Mouse (Mus musculus): ENCODE data around the gene Ift57. TPM values are rescaled to one million over a fixed set of nuclear protein-coding genes. Genes with fewer than 3 reads are reported as not detected.

Ift57 gene
- 27.2 and 30.4 TPM in 2 replicates for total RNA-seq (2021)
- long read RNA-seq, experiment 1, transcript Ift57-201 (11 exons, 2,601 nt), result major isoform, 34 of 41 reads
- long read RNA-seq, experiment 1, partial matches to known transcripts, result 7 of 41 reads
- long read RNA-seq, experiment 1, other reads (novel, unspliced or antisense), result 0 of 41 reads
- long read RNA-seq, experiment 2, transcript Ift57-201 (11 exons, 2,601 nt), result major isoform, 28 of 31 reads
- long read RNA-seq, experiment 2, partial matches to known transcripts, result 1 of 31 reads
- long read RNA-seq, experiment 2, other reads (novel, unspliced or antisense), result 2 of 31 reads

DNA sequence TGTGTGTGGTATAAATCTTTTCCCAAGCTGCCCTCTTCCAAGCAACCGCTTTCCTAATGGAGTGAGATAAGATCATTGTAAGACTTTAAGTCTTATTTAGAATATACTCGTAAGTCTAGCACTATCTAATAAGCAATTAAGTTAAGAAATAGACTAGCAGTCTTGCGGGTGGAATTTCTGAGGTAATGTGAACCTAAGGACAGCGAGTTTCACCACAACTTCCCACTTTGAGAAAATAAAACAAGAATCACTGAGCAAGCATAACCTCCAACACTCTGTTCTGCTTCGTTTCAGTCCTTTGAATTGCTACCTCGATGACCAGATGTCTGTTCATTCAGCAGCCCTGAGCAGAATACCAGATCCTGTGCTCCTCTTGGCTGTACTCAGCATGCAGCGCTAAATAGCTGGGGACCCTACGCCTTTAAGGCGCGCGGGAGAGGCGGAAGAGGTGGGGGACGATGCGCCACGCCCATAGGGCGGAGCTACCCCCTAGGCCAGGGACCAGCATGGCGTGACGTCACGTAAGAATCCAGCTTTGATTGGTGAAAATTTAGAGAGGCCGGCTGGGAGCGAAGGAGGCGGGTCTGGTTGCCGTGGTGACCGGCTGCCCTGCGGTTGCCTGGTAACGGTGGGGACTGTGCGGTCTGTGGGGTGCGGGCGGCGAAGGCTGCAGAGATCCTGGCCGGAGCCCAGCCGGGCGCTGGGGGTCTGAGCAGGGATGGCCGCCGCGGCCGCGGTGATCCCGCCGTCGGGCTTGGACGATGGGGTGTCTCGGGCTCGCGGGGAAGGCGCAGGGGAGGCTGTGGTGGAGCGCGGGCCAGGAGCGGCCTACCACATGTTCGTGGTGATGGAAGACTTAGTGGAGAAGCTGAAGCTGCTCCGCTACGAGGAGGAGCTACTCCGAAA is at the start of gene Ift57:
Ift57 (plus strand) TSS at position 614 of the 906 bp plus-strand sequence.
- peak; percentile 99 for DNase-seq

DNA sequence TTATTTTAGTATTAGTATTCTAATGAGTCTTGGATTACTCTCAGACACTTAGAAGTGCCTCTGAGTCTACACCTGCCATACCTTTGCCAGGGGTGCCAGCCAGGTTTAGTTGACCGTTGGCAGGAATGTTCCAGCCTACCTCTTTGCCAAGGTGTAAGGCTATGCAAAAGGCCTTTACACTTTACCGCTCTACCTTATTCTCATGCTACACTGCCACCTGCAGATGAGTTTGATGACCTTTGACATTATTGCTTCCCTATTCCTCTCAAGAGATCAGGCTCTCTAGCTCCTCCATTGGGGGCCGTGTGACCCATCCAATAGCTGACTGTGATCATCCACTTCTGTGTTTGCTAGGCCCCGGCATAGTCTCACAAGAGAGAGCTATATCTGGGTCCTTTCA is 41.9 kb upstream of the Ift57 start:
- DNase-seq, result no peak

- DNase-seq, result no peak
Measured at GRCm38 (mm10) chr16:49658029-49658428, 41.0 kb upstream of the Ift57 start.

- no peak for DNase-seq
Measured at GRCm38 (mm10) chr16:49659131-49659530, 39.9 kb upstream of the Ift57 start.

DNA sequence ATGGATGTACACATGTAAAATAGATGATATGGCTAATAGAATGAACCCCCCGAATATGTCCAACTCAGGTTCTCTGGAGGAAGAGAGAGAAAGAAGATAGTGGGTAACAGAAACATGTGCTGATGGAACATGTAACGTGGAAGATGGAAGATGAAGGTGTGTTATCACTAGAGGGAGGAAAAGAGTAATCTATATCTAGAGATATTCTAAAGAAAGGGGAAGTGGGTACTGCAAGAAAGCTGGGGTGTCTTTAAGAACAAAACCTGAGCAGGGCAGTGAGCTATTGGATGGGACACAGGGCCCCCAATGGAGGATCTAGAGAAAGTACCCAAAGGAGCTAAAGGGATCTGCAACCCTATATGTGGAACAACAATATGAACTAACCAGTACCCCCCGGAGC is 38.9 kb upstream of the Ift57 start:
- no peak for DNase-seq

DNA sequence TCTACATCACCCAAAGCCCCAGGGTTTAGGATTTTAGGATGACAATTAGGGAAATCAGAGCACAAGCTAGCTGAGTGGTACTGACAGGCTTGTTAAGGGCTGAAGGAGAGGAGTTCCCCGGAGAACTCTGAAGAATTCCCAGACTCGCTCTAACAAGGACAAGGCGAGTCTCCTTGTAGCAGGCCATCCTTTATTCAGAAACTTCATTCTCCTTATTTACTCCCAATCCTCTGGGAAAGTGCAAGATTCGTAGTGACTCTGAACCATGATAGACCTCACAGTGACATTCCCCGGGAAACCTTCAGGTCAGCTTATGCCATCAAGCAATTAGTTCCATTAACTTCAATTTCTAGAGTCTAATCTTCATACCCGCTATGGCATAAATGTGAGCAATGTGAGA is 36.8 kb upstream of the Ift57 start:
- DNase-seq, result no peak

DNA sequence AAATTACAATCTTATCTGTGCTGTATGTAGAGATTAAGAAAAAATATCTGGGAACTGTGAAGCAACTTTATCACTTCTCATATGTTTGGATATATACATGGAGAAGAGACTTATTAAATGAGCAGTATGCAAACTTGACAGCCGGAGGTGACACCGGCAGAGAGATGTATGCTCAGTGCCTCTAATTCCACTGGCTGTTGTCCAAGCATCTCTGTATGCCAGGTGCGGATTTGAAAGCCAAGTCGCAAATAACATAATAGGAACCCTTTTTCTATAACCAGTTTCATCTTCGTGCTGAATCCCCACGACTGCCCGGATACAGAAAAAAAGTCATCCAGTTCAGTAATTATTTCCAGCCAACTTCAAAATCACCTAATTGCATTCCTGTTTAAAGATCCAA is 34.4 kb upstream of the Ift57 start:
- DNase-seq, result no peak

DNA sequence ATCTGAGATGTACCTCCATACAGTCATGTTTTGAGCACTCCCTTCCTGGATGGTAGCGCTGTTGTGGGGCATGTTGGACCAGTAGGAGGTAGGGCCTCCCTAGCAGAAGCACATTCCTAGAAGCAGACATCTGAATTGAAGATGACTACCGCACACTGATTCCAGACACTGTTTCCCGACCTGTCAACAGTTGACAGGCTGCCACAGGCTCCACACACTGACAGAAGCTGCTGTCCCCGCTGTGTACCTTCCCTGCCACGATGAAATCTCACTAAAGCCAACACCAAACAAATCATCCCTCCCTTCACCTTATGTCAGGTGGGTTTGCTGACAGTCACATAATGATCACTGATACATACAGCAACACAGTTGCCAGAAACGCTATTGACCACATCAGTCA is 19.4 kb upstream of the Ift57 start:
- no peak for DNase-seq

DNA sequence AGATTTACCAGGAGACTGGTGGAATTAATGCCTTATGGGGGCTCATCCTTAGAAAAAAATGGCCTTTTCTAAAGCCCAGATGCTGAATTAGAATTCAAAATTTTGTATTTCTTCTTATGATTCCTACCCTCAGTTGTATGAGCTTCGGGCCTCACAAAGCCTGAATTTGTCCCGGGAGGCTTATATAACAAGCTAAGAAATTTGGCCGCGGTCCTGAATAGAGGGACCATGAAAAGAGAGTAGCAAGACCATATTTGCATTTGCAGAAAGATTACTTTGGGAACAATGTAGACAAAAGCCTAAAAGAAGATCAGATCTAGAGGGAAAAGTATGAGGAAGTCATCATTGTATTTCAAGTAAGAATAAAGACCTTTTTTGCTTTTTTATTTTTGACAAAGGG is 14.1 kb upstream of the Ift57 start:
- no peak for DNase-seq

DNA sequence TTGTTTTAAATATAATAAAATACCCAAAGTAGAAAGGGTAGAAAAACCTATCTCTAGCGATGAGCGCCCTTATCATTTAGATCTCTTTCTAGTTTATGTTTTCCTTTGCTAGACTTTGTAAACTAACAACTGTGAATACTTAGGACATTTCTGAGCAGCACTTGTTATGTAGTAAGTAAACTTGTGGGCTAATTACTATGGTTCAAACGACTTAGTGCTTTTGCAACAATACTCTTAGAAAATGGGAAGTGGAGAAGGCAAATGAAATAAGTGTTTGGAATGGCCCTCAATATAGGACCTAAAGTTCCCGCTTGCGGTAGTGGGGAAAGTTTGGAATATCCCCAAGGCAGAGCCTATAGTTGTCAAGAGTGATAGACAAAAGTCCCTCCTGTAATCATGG is 788 bp downstream of the Ift57 start:
- no peak for DNase-seq

DNA sequence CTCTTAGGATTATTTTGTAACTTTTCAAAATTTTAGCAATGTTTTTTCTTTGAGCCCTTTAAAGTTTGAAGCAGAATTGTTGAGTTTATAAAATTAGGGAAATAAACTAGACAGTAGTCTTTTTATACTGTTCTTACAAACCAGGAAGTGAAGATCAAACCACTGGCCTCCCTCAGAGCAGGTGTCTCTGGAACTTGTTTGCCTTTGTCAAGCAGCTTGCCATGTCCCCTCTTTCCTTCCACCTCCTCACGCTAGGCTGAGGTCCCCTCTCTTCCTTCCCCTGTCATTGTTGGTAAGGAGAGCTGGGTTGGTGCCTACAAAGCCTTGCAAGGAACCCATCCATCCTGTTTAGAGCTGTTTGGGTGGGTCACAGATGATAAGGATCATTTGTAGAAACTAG is 9.0 kb downstream of the Ift57 start:
- DNase-seq, result no peak

GRCm38 (mm10) chr16:49710188-49710587 is 11.2 kb downstream of the Ift57 start:
- no peak for DNase-seq

- DNase-seq, result no peak
Measured at GRCm38 (mm10) chr16:49713302-49713701, 14.3 kb downstream of the Ift57 start.

GRCm38 (mm10) chr16:49720671-49721070 is 21.6 kb downstream of the Ift57 start:
- no peak for DNase-seq

DNA sequence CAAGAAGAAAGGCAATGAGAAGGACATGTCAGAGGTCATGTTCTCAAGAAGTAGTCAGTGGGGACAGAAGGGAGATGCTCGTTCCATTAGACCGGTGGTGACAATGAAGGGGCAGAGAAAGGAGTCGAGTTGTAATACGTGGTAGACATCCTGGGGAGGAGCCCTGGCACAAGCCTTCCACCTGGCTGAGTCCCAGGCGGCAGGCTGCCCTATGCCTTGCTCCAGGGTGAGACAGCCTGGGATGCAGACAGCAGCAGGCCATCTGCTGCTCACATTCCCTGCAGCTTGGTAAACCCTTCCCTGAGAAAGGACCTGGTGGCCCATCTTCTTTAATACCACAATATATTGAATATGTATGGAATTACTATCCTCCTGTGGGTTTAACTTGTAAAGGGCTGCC is 22.6 kb downstream of the Ift57 start:
- no peak for DNase-seq

GRCm38 (mm10) chr16:49723222-49723621 is 24.2 kb downstream of the Ift57 start:
- no peak for DNase-seq

GRCm38 (mm10) chr16:49724232-49724631 is 25.2 kb downstream of the Ift57 start:
- peak; percentile 19 for DNase-seq

GRCm38 (mm10) chr16:49724931-49725330 is 25.9 kb downstream of the Ift57 start:
- no peak for DNase-seq

DNA sequence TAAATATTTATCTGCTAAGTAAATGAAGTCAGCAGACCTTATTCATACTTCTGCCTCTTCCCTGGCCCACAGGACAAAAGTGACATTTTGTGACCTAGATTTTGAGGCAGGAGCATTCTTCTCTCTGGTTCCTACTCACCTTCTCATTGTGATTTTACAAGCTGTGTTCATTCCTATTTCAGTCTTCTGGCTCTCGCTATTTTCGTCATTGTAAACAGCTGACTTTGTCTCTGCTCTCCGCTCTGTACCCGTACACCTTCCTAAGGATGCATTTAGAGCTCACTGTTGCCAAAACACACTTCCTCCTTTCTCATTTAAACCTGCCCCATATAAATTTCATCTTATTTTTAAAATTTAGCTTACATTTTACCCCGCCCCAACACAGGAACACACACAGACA is 26.4 kb downstream of the Ift57 start:
- no peak for DNase-seq

DNA sequence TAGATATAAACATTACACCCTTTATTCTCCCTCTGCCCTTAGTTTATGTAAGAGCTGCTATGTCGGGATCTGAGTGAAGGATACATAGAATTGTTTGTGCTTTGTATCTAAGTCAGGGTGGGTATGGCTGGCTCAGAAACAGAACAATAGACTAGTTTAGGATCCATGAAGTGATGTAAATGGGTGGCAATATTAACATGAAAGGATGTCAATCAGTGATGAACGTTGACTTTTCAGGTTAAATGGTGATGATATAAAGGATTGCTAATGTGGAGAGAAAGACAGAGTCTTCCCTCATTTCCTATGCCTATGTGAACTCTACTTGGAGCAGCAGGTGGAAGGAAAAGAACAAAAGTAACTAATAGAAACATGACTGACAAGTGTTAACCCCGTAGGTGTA is 27.2 kb downstream of the Ift57 start:
- DNase-seq, result no peak

DNA sequence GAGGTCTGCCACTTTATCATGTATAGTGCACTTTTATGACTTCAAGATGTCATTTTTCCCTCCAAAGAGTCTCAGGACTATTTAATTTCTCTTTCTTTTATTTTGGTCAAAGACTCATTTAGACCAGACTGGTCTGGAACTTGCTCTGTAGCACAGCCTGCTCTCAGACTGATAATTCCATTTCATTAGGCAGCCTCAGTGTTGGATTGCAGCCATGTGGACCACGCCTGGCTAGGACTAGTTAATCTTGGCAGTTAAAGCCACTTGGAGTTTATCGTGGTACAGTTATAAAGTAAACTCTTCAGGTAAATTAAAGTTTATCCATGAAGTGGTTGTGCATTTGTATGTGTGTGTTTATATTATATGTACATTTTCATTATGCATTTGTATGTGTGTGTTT is 27.7 kb downstream of the Ift57 start:
- no peak for DNase-seq

GRCm38 (mm10) chr16:49736536-49736935 is 37.5 kb downstream of the Ift57 start:
- DNase-seq, result no peak

DNA sequence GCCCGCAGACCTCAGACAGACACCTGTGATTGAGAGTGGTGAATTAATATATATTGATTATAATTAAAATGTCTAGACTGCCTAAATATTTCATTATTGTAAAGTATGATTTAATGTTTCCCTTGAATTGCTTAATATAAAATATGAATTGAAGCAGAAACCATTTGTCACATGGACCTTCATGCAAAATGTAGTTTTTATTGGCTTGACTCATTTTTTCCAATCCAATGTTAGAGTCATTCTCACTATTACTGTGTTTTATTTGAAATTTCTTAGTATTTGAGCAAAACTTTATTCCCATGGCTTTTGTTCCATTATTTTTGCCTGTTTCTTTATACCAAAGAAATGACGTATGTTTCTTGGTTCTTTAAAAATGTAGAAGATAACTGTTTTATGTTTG is 48.3 kb downstream of the Ift57 start:
- no peak for DNase-seq

GRCm38 (mm10) chr16:49752906-49753305 is 53.9 kb downstream of the Ift57 start:
- no peak for DNase-seq
